Mouse (Mus musculus): ENCODE data around the gene Rnf44.
A peak's percentile ranks its signal among the peaks of the same experiment; 100 is the strongest.

Gene Rnf44

GRCm38 (mm10) chr13:54714393-54714792 is 20.7 kb upstream of the Rnf44 start:
- peaks cover 23% of the 10 kb centered on the region for H3K27me3 ChIP-seq (ENCODE audit: insufficient read depth, low read length)
- no peak for TF ChIP-seq POU5F1 (IDR thresholded peaks at IDR 0.05; ENCODE audit: borderline replicate concordance, low read length)
- TF ChIP-seq CTCF (conservative IDR thresholded peaks at IDR 0.05; ENCODE audit: low read length) = peak; percentile 65
- no peak for TF ChIP-seq NANOG (IDR thresholded peaks at IDR 0.05; ENCODE audit: borderline replicate concordance, low read length)
- H3K4me1 ChIP-seq (replicated peaks; ENCODE audit: low read depth, low read length) = peaks cover 23% of the 10 kb centered on the region
- no peak overlapping the region for H3K4me3 ChIP-seq (replicated peaks; ENCODE audit: low read length)
- H3K9me3 ChIP-seq (ENCODE audit: low read length) = peaks cover 10% of the 10 kb centered on the region
- H3K36me3 ChIP-seq (ENCODE audit: insufficient read depth, low read length) = no peaks in the 10 kb centered on the region

- no peak for TF ChIP-seq CTCF (conservative IDR thresholded peaks at IDR 0.05; ENCODE audit: low read length)
- Histone ChIP-seq H3K36me3 (ENCODE audit: insufficient read depth, low read length) (no peaks in the 10 kb centered on the region), H3K4me1 (replicated peaks; ENCODE audit: low read depth, low read length) (peaks cover 13% of the 10 kb centered on the region), H3K9me3 (ENCODE audit: low read length) (peaks cover 10% of the 10 kb centered on the region), H3K27me3 (ENCODE audit: insufficient read depth, low read length) (peaks cover 9% of the 10 kb centered on the region), H3K4me3 (replicated peaks; ENCODE audit: low read length) (no peak overlapping the region)
Observed at GRCm38 (mm10) chr13:54710866-54711265, 17.2 kb upstream of the Rnf44 start.

- Histone ChIP-seq H3K36me3 (ENCODE audit: insufficient read depth, low read length) (no peaks in the 10 kb centered on the region), H3K9me3 (ENCODE audit: low read length) (no peaks in the 10 kb centered on the region), H3K4me3 (replicated peaks; ENCODE audit: low read length) (no peak overlapping the region), H3K4me1 (replicated peaks; ENCODE audit: low read depth, low read length) (peaks cover 27% of the 10 kb centered on the region), H3K27me3 (ENCODE audit: insufficient read depth, low read length) (peaks cover 7% of the 10 kb centered on the region)
- TF ChIP-seq CTCF (conservative IDR thresholded peaks at IDR 0.05; ENCODE audit: low read length) (no peak), POU5F1 (IDR thresholded peaks at IDR 0.05; ENCODE audit: borderline replicate concordance, low read length) (no peak), NANOG (IDR thresholded peaks at IDR 0.05; ENCODE audit: borderline replicate concordance, low read length) (no peak)
Observed at GRCm38 (mm10) chr13:54704890-54705289, 11.2 kb upstream of the Rnf44 start.

GRCm38 (mm10) chr13:54702507-54702906 is 8.8 kb upstream of the Rnf44 start:
- no peaks in the 10 kb centered on the region for H3K9me3 ChIP-seq (ENCODE audit: low read length)
- no peak for TF ChIP-seq NANOG (IDR thresholded peaks at IDR 0.05; ENCODE audit: borderline replicate concordance, low read length)
- TF ChIP-seq CTCF (conservative IDR thresholded peaks at IDR 0.05; ENCODE audit: low read length) = no peak
- TF ChIP-seq POU5F1 (IDR thresholded peaks at IDR 0.05; ENCODE audit: borderline replicate concordance, low read length) = no peak
- peaks cover 7% of the 10 kb centered on the region for H3K27me3 ChIP-seq (ENCODE audit: insufficient read depth, low read length)
- peaks cover 18% of the 10 kb centered on the region for H3K4me1 ChIP-seq (replicated peaks; ENCODE audit: low read depth, low read length)
- H3K4me3 ChIP-seq (replicated peaks; ENCODE audit: low read length) = no peak overlapping the region
- H3K36me3 ChIP-seq (ENCODE audit: insufficient read depth, low read length) = no peaks in the 10 kb centered on the region

GRCm38 (mm10) chr13:54701243-54701642 is 7.5 kb upstream of the Rnf44 start, which contains the start of gene Cdhr2:
TSS of gene Cdhr2 (plus strand) at chr13:54701461.
- H3K36me3 ChIP-seq (ENCODE audit: insufficient read depth, low read length) = no peaks in the 10 kb centered on the region
- peaks cover 18% of the 10 kb centered on the region for H3K4me1 ChIP-seq (replicated peaks; ENCODE audit: low read depth, low read length)
- H3K9me3 ChIP-seq (ENCODE audit: low read length) = no peaks in the 10 kb centered on the region
- TF ChIP-seq NANOG (IDR thresholded peaks at IDR 0.05; ENCODE audit: borderline replicate concordance, low read length) (no peak), POU5F1 (IDR thresholded peaks at IDR 0.05; ENCODE audit: borderline replicate concordance, low read length) (no peak), CTCF (conservative IDR thresholded peaks at IDR 0.05; ENCODE audit: low read length) (no peak)
- no peak within 1 kb of the TSS for H3K4me3 ChIP-seq (replicated peaks; ENCODE audit: low read length)
- peaks cover 7% of the 10 kb centered on the region for H3K27me3 ChIP-seq (ENCODE audit: insufficient read depth, low read length)

GRCm38 (mm10) chr13:54695479-54696230 is 1.9 kb upstream of the Rnf44 start:
- no peaks in the 10 kb centered on the region for H3K27me3 ChIP-seq (ENCODE audit: insufficient read depth, low read length)
- H3K4me3 ChIP-seq (replicated peaks; ENCODE audit: low read length) = no peak overlapping the region
- H3K4me1 ChIP-seq (replicated peaks; ENCODE audit: low read depth, low read length) = peaks cover 40% of the 10 kb centered on the region
- no peaks in the 10 kb centered on the region for H3K9me3 ChIP-seq (ENCODE audit: low read length)
- peaks cover 18% of the 10 kb centered on the region for H3K36me3 ChIP-seq (ENCODE audit: insufficient read depth, low read length)
- no peak for TF ChIP-seq NANOG (IDR thresholded peaks at IDR 0.05; ENCODE audit: borderline replicate concordance, low read length)
- no peak for TF ChIP-seq CTCF (conservative IDR thresholded peaks at IDR 0.05; ENCODE audit: low read length)
- TF ChIP-seq POU5F1 (IDR thresholded peaks at IDR 0.05; ENCODE audit: borderline replicate concordance, low read length) = no peak

- TF ChIP-seq POU5F1 (IDR thresholded peaks at IDR 0.05; ENCODE audit: borderline replicate concordance, low read length) (no peak), CTCF (conservative IDR thresholded peaks at IDR 0.05; ENCODE audit: low read length) (no peak), NANOG (IDR thresholded peaks at IDR 0.05; ENCODE audit: borderline replicate concordance, low read length) (no peak)
- peaks cover 52% of the 10 kb centered on the region for H3K4me1 ChIP-seq (replicated peaks; ENCODE audit: low read depth, low read length)
- peaks cover 26% of the 10 kb centered on the region for H3K36me3 ChIP-seq (ENCODE audit: insufficient read depth, low read length)
- H3K4me3 ChIP-seq (replicated peaks; ENCODE audit: low read length) = peak overlapping the region; percentile 100
- no peaks in the 10 kb centered on the region for H3K9me3 ChIP-seq (ENCODE audit: low read length)
- H3K27me3 ChIP-seq (ENCODE audit: insufficient read depth, low read length) = no peaks in the 10 kb centered on the region
Observed at GRCm38 (mm10) chr13:54694348-54695060, 797 bp upstream of the Rnf44 start.

GRCm38 (mm10) chr13:54692711-54693557 is 773 bp downstream of the Rnf44 start:
- peaks cover 26% of the 10 kb centered on the region for H3K36me3 ChIP-seq (ENCODE audit: insufficient read depth, low read length)
- TF ChIP-seq CTCF (conservative IDR thresholded peaks at IDR 0.05; ENCODE audit: low read length) (no peak), POU5F1 (IDR thresholded peaks at IDR 0.05; ENCODE audit: borderline replicate concordance, low read length) (no peak), NANOG (IDR thresholded peaks at IDR 0.05; ENCODE audit: borderline replicate concordance, low read length) (no peak)
- H3K27me3 ChIP-seq (ENCODE audit: insufficient read depth, low read length) = no peaks in the 10 kb centered on the region
- no peaks in the 10 kb centered on the region for H3K9me3 ChIP-seq (ENCODE audit: low read length)
- peak overlapping the region; percentile 100 for H3K4me3 ChIP-seq (replicated peaks; ENCODE audit: low read length)
- peaks cover 64% of the 10 kb centered on the region for H3K4me1 ChIP-seq (replicated peaks; ENCODE audit: low read depth, low read length)

Measured in E14TG2a.4 (cell line).